Mouse (Mus musculus): ENCODE data around the gene Gsta4.
"Not testable (repeated sequence)": the region's sequence is repeated elsewhere in the genome, so short reads cannot be mapped to it uniquely, and the experiment has no call there.

Gsta4 gene

GRCm38 (mm10) chr9:78255683-78256470 lies 73.3 kb downstream of the Gsta4 start:
- not testable (repeated sequence) for DNase-seq

GRCm38 (mm10) chr9:78256914-78257313 lies 74.3 kb downstream of the Gsta4 start, which contains the start of gene Gm3776:
Gm3776 (plus strand) TSS chr9:78257129.
- DNase-seq, result not testable (repeated sequence)
